Mouse (Mus musculus) heart, adult 8-10 months (tissue): ENCODE data around the gene Zfp365. TPM values are rescaled to one million over a fixed set of nuclear protein-coding genes. Genes with fewer than 3 reads are reported as not detected.

Experiments
- DNase-seq: peaks from one replicate; pipeline ENCODE4 v3.0.0; 2022; ENCODE audit warnings: low spot score
- total RNA-seq, 4 experiments: library from RNA; stranded (reverse); gene quantifications; 2 replicates each; pipeline ENCODE4 v1.2.4; 2022

Gene Zfp365
- total RNA-seq: 1 to 10 TPM in 2 of 4 experiments, under 1 TPM in 2; 0.44 to 2.2 (median 0.92) TPM

- DNase-seq: peak; percentile 63
Measured at GRCm38 (mm10) chr10:67912337-67912776, at the start of gene Zfp365. Zfp365 (minus strand) TSS chr10:67912662.

GRCm38 (mm10) chr10:67959982-67960381 lies 47.5 kb upstream of the Zfp365 start:
- DNase-seq: no peak

- no peak for DNase-seq
Measured at GRCm38 (mm10) chr10:67955982-67956381, 43.5 kb upstream of the Zfp365 start.

DNA sequence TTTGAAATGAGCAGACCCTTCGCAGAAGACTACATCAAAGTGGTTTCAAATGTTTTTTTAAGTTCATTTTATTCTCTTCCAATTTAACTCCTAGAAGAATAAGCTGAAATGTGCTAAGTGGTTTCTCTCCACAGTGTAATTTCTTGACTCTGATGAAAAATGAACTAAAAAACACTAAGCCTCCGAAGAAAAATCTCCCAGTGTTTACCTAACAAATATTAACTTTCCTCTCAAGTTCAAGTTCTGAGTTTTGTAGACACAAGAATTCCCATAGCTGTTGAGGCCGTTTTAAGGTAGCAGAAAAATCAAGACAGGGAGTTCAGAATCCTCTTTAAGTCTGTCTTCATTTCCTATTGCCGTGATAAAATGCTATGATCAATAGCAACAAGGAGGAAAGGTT lies 39.2 kb upstream of the Zfp365 start:
- DNase-seq: no peak

GRCm38 (mm10) chr10:67950059-67950748 lies 37.7 kb upstream of the Zfp365 start:
- no peak for DNase-seq

- DNase-seq: no peak
Measured at GRCm38 (mm10) chr10:67943513-67943912, 31.1 kb upstream of the Zfp365 start.

GRCm38 (mm10) chr10:67939546-67939945 lies 27.1 kb upstream of the Zfp365 start:
- DNase-seq: no peak

DNA sequence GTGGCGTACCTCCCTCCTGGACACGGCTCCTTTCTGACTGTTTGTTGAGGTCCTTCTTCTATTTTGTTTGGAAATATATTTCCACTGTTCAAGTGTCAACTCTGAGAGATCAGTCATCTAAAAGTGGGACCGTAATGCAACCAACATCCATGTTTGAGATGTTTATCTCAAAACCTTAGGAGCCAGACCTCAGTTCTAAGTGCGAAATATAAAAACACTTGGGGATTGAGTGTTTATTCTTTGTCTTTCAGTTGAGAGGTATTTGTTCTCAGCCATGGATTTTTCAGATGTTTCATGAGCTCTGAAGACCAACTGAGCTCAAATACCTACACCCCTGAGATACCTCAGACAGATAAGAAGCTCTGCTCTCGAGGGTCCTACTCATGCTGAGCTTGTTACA lies 25.3 kb upstream of the Zfp365 start:
- DNase-seq: no peak

DNA sequence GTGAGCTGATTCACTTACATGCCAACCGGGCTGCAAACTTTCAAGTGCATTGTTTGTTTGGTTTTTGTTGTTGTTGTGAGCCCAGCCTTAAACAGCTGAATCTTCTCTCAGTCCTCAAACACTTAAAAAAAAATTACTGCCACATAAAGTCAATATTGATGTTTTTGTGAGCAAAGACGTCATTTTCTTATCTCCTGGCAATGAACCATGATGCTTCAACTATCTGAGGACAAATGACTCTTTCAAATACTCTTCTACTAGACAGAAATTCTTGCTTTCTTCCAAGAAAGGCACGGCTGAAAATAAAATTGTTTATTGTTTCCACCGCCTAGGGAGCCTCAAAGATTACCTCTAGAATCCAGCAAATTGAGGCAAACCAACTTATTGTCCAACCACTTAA lies 24.5 kb upstream of the Zfp365 start:
- DNase-seq: no peak

DNA sequence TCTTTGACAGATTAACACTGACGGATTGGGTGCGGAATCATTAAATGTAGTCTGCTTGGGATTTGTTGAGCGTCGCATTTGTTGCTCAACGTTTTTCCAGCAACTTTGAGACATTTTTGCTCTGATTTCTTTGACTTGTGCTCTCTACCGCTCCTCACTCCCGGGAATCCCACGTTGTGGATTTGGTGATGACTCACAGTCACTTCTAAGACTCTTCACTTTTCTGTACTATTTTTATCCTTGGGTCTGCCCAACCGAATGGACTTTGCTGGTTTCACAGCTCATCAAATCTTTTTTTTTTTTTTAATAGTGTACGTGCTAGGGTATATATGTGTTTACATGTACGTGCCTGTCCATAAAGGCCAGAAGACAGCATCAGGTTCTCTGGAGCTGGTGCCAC lies 20.3 kb upstream of the Zfp365 start:
- no peak for DNase-seq

- no peak for DNase-seq
Measured at GRCm38 (mm10) chr10:67931328-67931727, 18.9 kb upstream of the Zfp365 start.

DNA sequence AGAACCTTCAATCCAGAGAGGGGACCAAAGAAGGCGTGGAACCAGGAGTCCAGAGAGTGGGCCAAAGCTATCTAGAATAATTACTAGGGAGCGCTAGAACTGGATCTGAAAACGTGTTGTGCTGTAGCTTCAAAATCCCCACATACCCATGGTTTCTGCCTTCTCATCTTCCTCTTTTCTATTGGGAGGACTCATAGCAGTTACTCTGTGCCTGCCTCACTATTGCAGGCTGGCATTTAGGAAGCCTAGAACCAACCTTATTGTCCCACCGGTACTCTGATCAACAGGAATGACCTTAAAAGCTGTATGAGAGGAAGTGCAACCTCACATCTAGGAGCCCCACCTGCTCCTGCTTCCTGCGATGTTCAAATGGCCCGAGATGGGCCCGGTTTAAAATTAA lies 16.1 kb upstream of the Zfp365 start:
- no peak for DNase-seq

GRCm38 (mm10) chr10:67927718-67928455 lies 15.4 kb upstream of the Zfp365 start:
- no peak for DNase-seq

GRCm38 (mm10) chr10:67924030-67924429 lies 11.6 kb upstream of the Zfp365 start:
- DNase-seq: no peak

- DNase-seq: no peak
Measured at GRCm38 (mm10) chr10:67921777-67922176, 9.3 kb upstream of the Zfp365 start.

DNA sequence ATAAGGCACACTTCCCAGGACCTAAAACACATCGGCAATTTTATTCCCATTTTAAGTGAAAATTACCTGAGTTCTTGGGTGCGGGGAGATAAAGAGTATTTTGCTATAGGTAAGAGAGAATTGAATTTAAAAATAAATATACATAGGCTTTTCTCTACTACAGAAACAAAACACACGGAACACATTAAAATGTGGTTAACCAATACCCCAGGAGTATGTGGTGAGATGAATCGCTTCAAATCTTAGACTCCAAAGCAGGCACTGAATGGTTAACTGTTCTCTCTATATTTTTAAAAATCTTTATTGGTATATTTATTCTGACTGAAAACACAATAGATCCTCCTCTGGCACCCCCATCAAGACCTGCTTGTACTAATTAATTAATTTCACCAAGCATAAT lies 7.2 kb upstream of the Zfp365 start:
- DNase-seq: no peak

GRCm38 (mm10) chr10:67918194-67918899 lies 5.9 kb upstream of the Zfp365 start:
- DNase-seq: no peak

DNA sequence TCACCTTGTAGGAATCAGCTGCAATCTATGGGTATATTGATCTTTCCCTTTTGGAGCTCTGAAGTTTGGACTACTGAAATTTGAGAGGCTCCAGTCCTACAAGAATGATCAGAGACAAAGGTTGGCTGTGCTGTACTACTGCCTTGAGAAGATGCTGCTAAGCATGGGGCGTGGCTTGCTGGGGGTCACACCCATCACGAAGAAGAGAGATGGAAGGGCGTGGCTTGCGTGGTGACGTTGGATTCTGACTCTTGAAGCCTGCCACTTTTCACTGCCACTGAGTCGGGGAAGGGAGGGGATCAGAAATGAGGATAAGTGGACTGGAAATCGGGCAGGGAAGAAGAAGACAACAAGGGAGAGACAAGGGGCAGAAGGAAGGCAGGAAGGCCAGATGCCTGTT lies 4.9 kb upstream of the Zfp365 start:
- no peak for DNase-seq

DNA sequence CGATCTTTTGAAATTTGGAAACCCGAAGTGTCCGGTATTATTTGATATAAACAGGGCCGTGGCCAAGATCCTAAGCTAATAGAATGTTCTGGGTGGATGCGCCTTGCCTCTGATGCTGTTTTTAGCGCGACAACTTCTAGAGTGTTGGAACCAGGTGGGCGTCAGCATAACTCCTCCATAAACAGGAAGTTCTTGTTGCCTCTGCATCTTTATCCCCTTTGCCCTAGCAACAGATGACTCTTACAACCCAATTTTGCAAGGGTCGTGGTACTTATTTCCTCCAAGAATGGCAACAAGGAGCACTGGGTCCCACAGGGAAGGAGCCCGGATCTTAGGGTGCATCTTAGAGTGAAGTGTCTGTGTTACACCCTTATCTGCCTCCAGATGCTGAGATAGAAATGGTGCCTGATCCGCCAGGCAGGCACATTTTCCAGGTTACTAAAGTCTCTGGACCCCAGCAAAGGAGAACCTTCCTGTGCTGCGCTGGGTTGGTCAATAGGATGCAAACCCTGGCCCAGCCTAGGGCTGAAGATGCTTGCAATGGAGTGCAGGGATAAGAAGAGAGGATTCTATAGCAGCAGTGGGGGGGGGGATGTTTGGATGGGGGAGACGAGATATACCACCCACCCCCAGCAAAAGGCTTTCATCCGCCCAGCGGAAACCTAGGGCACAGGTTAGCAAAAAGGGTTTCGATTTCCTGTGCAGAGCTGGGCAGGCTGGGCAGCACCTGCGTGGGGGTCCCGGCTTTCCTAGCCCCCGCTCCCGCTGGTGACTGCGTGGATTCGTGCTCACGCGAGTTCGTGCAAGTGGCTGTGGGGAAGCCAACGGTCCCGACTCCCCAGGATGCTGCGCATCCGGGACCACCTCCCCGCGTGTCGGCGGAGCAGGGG lies 770 bp downstream of the Zfp365 start:
- no peak for DNase-seq

DNA sequence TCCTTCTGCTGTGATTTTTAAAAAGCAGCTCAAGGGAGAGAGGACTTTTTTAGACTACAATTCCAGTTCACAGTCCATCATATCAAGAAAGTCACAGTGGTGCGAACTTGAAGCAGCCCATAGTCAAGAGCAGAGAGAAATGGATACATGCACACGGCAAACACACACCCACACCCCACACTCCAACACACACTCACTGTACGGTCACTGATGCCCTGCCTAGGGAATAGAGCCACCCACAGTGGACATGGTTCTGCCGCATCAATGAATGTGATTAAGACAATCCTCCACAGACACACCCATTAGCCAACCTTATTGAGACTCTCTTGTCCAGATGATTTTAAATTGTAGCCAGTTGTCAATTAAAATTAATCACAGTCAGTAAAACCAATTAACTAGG lies 4.5 kb downstream of the Zfp365 start:
- DNase-seq: no peak

GRCm38 (mm10) chr10:67906926-67907325 lies 5.5 kb downstream of the Zfp365 start:
- no peak for DNase-seq

- DNase-seq: no peak
Measured at GRCm38 (mm10) chr10:67906063-67906462, 6.4 kb downstream of the Zfp365 start.
